Mouse (Mus musculus) layer of hippocampus, adult 2 months (tissue): Measurements from ENCODE around the gene Ctsll3. TPM values are rescaled to one million over a fixed set of nuclear protein-coding genes. Genes with fewer than 3 reads are reported as not detected.
A peak's percentile ranks its signal among the peaks of the same experiment; 100 is the strongest.

Experiments
- DNase-seq, 2 experiments: peaks; one replicate each; pipeline ENCODE4 v3.0.0; 2022; ENCODE audit warnings: low spot score in 2 of 2
- H3K27ac ChIP-seq: fragments of 200-600 bp; 2 replicates; pipeline ENCODE4 v1.8.1; 2022
- H3K4me3 ChIP-seq: fragments of 200-600 bp; 2 replicates; pipeline ENCODE4 v1.8.1; 2022; ENCODE audit warnings: mild to moderate bottlenecking
- CTCF ChIP-seq: fragments of 200-600 bp; conservative IDR thresholded peaks from 2 replicates; pipeline ENCODE4 v1.8.1; 2022; ENCODE audit warnings: antibody characterized with exemption, mild to moderate bottlenecking, moderate library complexity
- total RNA-seq, 2 experiments: library from RNA; stranded (reverse); gene quantifications; 2 replicates each; pipeline ENCODE4 v1.2.3; 2021

Gene Ctsll3
- total RNA-seq, 2 experiments from 2014 or later = not detected

GRCm38 (mm10) chr13:60780534-60780933, 22.1 kb downstream of the Ctsll3 start:
- no peak for DNase-seq
- TF ChIP-seq CTCF = no peak
- Histone ChIP-seq H3K27ac (no peak overlapping the region), H3K4me3 (no peak overlapping the region)

GRCm38 (mm10) chr13:60761161-60761560, 41.5 kb downstream of the Ctsll3 start:
- no peak overlapping the region for H3K27ac ChIP-seq
- H3K4me3 ChIP-seq = no peak overlapping the region
- TF ChIP-seq CTCF = no peak
- no peak for DNase-seq

- DNase-seq = no peak
These were observed 42.3 kb downstream of the Ctsll3 start for GRCm38 (mm10) chr13:60760392-60760791.

GRCm38 (mm10) chr13:60759136-60759535, 43.5 kb downstream of the Ctsll3 start:
- TF ChIP-seq CTCF = peak; percentile 96
- DNase-seq = peak in 1 of 2 experiments; percentile 59
- H3K27ac ChIP-seq = no peak overlapping the region
- H3K4me3 ChIP-seq = no peak overlapping the region

More at GRCm38 (mm10) chr13:60760392-60760791, 42.3 kb downstream of the Ctsll3 start:
- Histone ChIP-seq H3K27ac (no peak overlapping the region), H3K4me3 (no peak overlapping the region)
- no peak for TF ChIP-seq CTCF

GRCm38 (mm10) chr13:60757292-60757691, 45.4 kb downstream of the Ctsll3 start:
- no peak for DNase-seq
- H3K4me3 ChIP-seq = no peak overlapping the region
- no peak overlapping the region for H3K27ac ChIP-seq
- no peak for TF ChIP-seq CTCF

GRCm38 (mm10) chr13:60755251-60755650, 47.4 kb downstream of the Ctsll3 start:
- Histone ChIP-seq H3K4me3 (no peak overlapping the region), H3K27ac (no peak overlapping the region)
- no peak for DNase-seq
- TF ChIP-seq CTCF = no peak

GRCm38 (mm10) chr13:60753216-60753615, 49.4 kb downstream of the Ctsll3 start:
- no peak overlapping the region for H3K27ac ChIP-seq
- no peak overlapping the region for H3K4me3 ChIP-seq
- TF ChIP-seq CTCF = peak; percentile 25
- no peak for DNase-seq

- Histone ChIP-seq H3K27ac (peak overlapping the region; percentile 49; the same call in 1 of the 2 replicates), H3K4me3 (no peak overlapping the region)
- DNase-seq = no peak
- TF ChIP-seq CTCF = no peak
These were observed 51.7 kb downstream of the Ctsll3 start for GRCm38 (mm10) chr13:60750930-60751329.

- Histone ChIP-seq H3K27ac (peak overlapping the region; percentile 59; the same call in 1 of the 2 replicates), H3K4me3 (no peak overlapping the region)
- TF ChIP-seq CTCF = peak; percentile 85
- DNase-seq = peak in 1 of 2 experiments; percentile 50
These were observed 54.1 kb downstream of the Ctsll3 start for GRCm38 (mm10) chr13:60748556-60748955.

Other genes starting within 250 kb of the Ctsll3 start
- 100 to 1,000 TPM; 149 to 154 TPM for gene Dapk1, start 200.9 kb downstream of the Ctsll3 start, total RNA-seq
- gene BC051665, start 16.5 kb downstream of the Ctsll3 start, total RNA-seq = not detected
- not detected for gene 4930486L24Rik, start 61.6 kb upstream of the Ctsll3 start, total RNA-seq
- gene Gm49392, start 94.0 kb upstream of the Ctsll3 start, total RNA-seq = not detected
- 1 to 10 TPM in 1 of 2 experiments, under 1 TPM in 1; 0.83 to 1.8 TPM for gene Ctla2b, start 94.6 kb upstream of the Ctsll3 start, total RNA-seq
- gene Tpbpb, start 102.0 kb upstream of the Ctsll3 start, total RNA-seq = not detected
- gene Gm49393, start 132.7 kb upstream of the Ctsll3 start, total RNA-seq = not detected
- not detected for gene Gm49391, start 133.7 kb upstream of the Ctsll3 start, total RNA-seq
- gene Ctla2a, start 133.8 kb upstream of the Ctsll3 start, total RNA-seq = 10 to 100 TPM; 11.8 to 13.9 TPM
- gene Tpbpa, start 139.1 kb upstream of the Ctsll3 start, total RNA-seq = not detected
- gene Ctsj, start 203.1 kb upstream of the Ctsll3 start, total RNA-seq = not detected
- gene Ctsq, start 237.8 kb upstream of the Ctsll3 start, total RNA-seq = not detected